Mouse (Mus musculus) 416B (cell line): ENCODE results near the gene Lbhd2.
A peak's percentile ranks its signal among the peaks of the same experiment; 100 is the strongest.

Source experiments
- DNase-seq: peaks from one replicate; pipeline ENCODE4 v3.0.0; 2011; ENCODE audit warnings: low read depth

Lbhd2 gene

GRCm38 (mm10) chr12:111432097-111432496, 25.5 kb downstream of the Lbhd2 start:
- DNase-seq = no peak

GRCm38 (mm10) chr12:111432751-111433331, 26.2 kb downstream of the Lbhd2 start:
- DNase-seq = peak; percentile 63

GRCm38 (mm10) chr12:111434164-111434744, 27.6 kb downstream of the Lbhd2 start:
- DNase-seq = no peak

- DNase-seq = no peak
Measured at GRCm38 (mm10) chr12:111434745-111435327, 28.2 kb downstream of the Lbhd2 start.

- DNase-seq = no peak
Measured at GRCm38 (mm10) chr12:111436170-111436569, 29.6 kb downstream of the Lbhd2 start.

GRCm38 (mm10) chr12:111436640-111437039, 30.0 kb downstream of the Lbhd2 start:
- peak; percentile 59 for DNase-seq

- peak; percentile 85 for DNase-seq
Measured at GRCm38 (mm10) chr12:111437222-111437900, 30.8 kb downstream of the Lbhd2 start.

GRCm38 (mm10) chr12:111438850-111439249, 32.2 kb downstream of the Lbhd2 start:
- DNase-seq = no peak

- DNase-seq = no peak
Measured at GRCm38 (mm10) chr12:111440701-111441373, 34.2 kb downstream of the Lbhd2 start.

GRCm38 (mm10) chr12:111441523-111441922, 34.9 kb downstream of the Lbhd2 start:
- DNase-seq = peak; percentile 36

GRCm38 (mm10) chr12:111442309-111443010, 35.9 kb downstream of the Lbhd2 start, which contains the start of gene Tnfaip2:
Tnfaip2 (plus strand) TSS chr12:111442469.
- DNase-seq = peak; percentile 92

- DNase-seq = peak; percentile 52
Measured at GRCm38 (mm10) chr12:111443011-111443870, 36.6 kb downstream of the Lbhd2 start.

GRCm38 (mm10) chr12:111443921-111444831, 37.6 kb downstream of the Lbhd2 start:
- DNase-seq = peak; percentile 76

GRCm38 (mm10) chr12:111445161-111445889, 38.7 kb downstream of the Lbhd2 start:
- no peak for DNase-seq

- no peak for DNase-seq
Measured at GRCm38 (mm10) chr12:111445890-111446613, 39.4 kb downstream of the Lbhd2 start.

GRCm38 (mm10) chr12:111446745-111447144, 40.1 kb downstream of the Lbhd2 start:
- no peak for DNase-seq

- no peak for DNase-seq
Measured at GRCm38 (mm10) chr12:111447350-111447749, 40.7 kb downstream of the Lbhd2 start.
